Mouse (Mus musculus): Measurements from ENCODE around the gene Zfp950. TPM values are rescaled to one million over a fixed set of nuclear protein-coding genes. Genes with fewer than 3 reads are reported as not detected.

Zfp950 gene
- polyA plus RNA-seq (2014; fragmentation: Illumina TruSeq; extraction: RNeasy Lipid Tissue Mini Kit (QIAGEN cat#74804); ENCODE audit: low replicate concordance), result 228 TPM

GRCm38 (mm10) chr19:61140342-61141206, at the start of gene Zfp950:
Zfp950 (minus strand) TSS chr19:61140840.

GRCm38 (mm10) chr19:61183590-61183989, 43.0 kb upstream of the Zfp950 start, which contains the start of gene Gm6020:
Gm6020 (plus strand) TSS chr19:61183890.

GRCm38 (mm10) chr19:61175756-61176324, 35.2 kb upstream of the Zfp950 start, which contains the start of gene Gm7102:
Gm7102 (minus strand) TSS chr19:61176309.

Other genes with a start within 250 kb of the Zfp950 start
- gene Gm7102, start 35.5 kb upstream of the Zfp950 start, polyA plus RNA-seq (2014; fragmentation: Illumina TruSeq; extraction: RNeasy Lipid Tissue Mini Kit (QIAGEN cat#74804); ENCODE audit: low replicate concordance), result not detected
- gene Gm6020, start 43.0 kb upstream of the Zfp950 start, polyA plus RNA-seq (2014; fragmentation: Illumina TruSeq; extraction: RNeasy Lipid Tissue Mini Kit (QIAGEN cat#74804); ENCODE audit: low replicate concordance), result not detected
- 3.0 TPM for gene Csf2ra, start 87.6 kb upstream of the Zfp950 start, polyA plus RNA-seq (2014; fragmentation: Illumina TruSeq; extraction: RNeasy Lipid Tissue Mini Kit (QIAGEN cat#74804); ENCODE audit: low replicate concordance)
- gene Gm21060, start 156.2 kb upstream of the Zfp950 start, polyA plus RNA-seq (2014; fragmentation: Illumina TruSeq; extraction: RNeasy Lipid Tissue Mini Kit (QIAGEN cat#74804); ENCODE audit: low replicate concordance), result not detected

Data from small intestine, adult 10 weeks (tissue).